Mouse (Mus musculus) bone marrow, adult 2 months (tissue): ENCODE data around the gene Fxyd1. TPM values are rescaled to one million over a fixed set of nuclear protein-coding genes. Genes with fewer than 3 reads are reported as not detected.

Source experiments
- H3K27ac ChIP-seq: fragments of 200-500 bp; 2 replicates; pipeline ENCODE4 v1.5.1; 2012; ENCODE audit warnings: low read depth, mild to moderate bottlenecking, control low read depth, inconsistent platforms, low read length; ENCODE audit not compliant: control insufficient read depth, poor library complexity, insufficient read depth
- H3K4me1 ChIP-seq: fragments of 200-500 bp; 2 replicates; pipeline ENCODE4 v1.6.1; 2011; ENCODE audit warnings: low read length; ENCODE audit not compliant: control insufficient read depth, insufficient read depth
- H3K4me3 ChIP-seq: fragments of 200-500 bp; replicated peaks from 2 replicates; pipeline ENCODE3; 2011; ENCODE audit warnings: mild to moderate bottlenecking, low read depth, low read length, control low read depth; ENCODE audit not compliant: control insufficient read depth
- CTCF ChIP-seq: fragments of 200-500 bp; IDR thresholded peaks from 2 replicates; pipeline ENCODE4 v1.5.1; 2011; ENCODE audit warnings: low read length, control low read depth; ENCODE audit not compliant: control insufficient read depth, insufficient read depth
- POLR2A ChIP-seq: fragments of 200-500 bp; IDR thresholded peaks from 2 replicates; pipeline ENCODE4 v1.6.1; 2011; ENCODE audit warnings: low read depth, mild to moderate bottlenecking, control low read depth, low read length, borderline replicate concordance; ENCODE audit not compliant: control insufficient read depth
- WGBS: fragments of 180-500 bp; shearing (Covaris S2); methylation state at CpG from one replicate; pipeline ENCODE4 v1.1.7; 2018; 5-methylcytosine and 5-hydroxymethylcytosine counted together
- polyA plus RNA-seq: library from polyadenylated mRNA; stranded (reverse); fragments of >200 nt; gene quantifications from 2 replicates; pipeline ENCODE4 v1.2.4, GENCODE M21; 2011; ENCODE audit warnings: low replicate concordance; ENCODE audit not compliant: missing spikeins, insufficient read depth, insufficient read length

Gene Fxyd1
- polyA plus RNA-seq, 1 experiment, result 16.2 TPM

DNA sequence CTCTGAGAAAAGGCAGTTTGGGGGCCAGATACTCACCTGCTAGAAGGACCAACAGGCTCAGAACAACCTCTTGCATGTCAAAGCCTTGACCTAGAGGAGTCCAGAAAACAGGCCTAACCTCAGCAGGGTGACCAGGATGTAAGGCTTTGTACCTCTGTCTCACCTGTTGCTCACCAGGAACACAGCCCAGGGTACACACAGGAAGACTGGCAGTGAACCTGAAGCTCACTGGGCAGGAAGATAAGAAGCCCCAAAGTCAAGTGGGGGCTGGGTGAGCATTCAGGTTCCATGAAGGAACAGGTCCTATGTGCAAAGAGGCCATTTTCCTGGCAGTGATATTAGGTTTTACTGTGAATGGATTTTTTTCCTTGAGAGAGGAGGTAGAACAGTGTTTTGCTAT, 16.5 kb upstream of the Fxyd1 start:
- no peak for TF ChIP-seq POLR2A
- TF ChIP-seq CTCF, result no peak
- H3K4me1 ChIP-seq, result no peaks in the 10 kb centered on the region
- no peak overlapping the region for H3K27ac ChIP-seq
- no peak overlapping the region for H3K4me3 ChIP-seq

DNA sequence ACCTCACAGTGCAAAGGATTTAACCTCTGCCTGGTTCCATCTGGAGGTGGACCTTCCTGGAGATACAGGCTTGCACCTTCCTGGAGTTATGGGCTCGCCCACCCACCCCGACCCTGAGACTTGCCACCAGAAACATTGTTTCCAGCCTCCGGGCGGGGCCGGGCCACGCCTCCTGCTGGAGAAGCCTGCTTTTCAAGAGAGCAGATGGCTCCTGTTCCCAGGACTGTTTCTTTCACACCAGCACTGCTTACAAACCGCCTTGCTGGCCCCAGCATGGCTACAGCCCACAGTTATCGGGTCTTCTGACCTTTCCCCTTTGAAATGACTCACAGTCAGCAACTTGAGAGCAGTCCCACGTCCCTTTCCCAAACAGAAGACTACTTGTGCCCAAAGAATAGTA, 15.3 kb upstream of the Fxyd1 start:
- Histone ChIP-seq H3K4me1 (no peaks in the 10 kb centered on the region), H3K27ac (no peak overlapping the region), H3K4me3 (no peak overlapping the region)
- TF ChIP-seq CTCF, result no peak
- TF ChIP-seq POLR2A, result no peak
- 74% methylated on average over 9 of the region's 9 CpGs for WGBS

- Histone ChIP-seq H3K27ac (no peak overlapping the region), H3K4me3 (no peak overlapping the region), H3K4me1 (no peaks in the 10 kb centered on the region)
- WGBS, result 77% methylated on average over 6 of the region's 6 CpGs
- no peak for TF ChIP-seq POLR2A
- no peak for TF ChIP-seq CTCF
These were observed 13.3 kb upstream of the Fxyd1 start for GRCm38 (mm10) chr7:31070324-31070723.

GRCm38 (mm10) chr7:31069491-31069890, 12.5 kb upstream of the Fxyd1 start:
- 82% methylated on average over 14 of the region's 14 CpGs for WGBS

DNA sequence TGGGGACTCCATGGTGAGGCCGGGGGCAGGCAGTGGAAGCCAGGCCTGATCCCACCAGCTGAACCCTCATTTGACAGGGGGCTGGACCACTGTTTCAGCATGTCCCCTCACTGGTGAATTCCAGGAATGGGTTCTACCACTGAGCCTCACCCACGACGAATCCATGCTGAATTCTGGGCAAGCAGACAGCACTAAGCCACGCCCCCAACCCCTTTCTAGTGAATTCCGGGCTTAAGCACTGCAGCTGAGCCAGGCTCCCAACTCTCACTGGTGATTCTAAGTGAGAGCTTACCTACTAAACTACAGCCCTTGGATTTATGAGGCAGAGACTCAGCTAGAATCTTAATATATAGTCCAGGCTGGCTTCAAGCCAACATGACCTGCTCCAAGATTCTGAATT, 10.8 kb upstream of the Fxyd1 start:
- no peak overlapping the region for H3K27ac ChIP-seq
- TF ChIP-seq POLR2A, result no peak
- TF ChIP-seq CTCF, result no peak
- no peak overlapping the region for H3K4me3 ChIP-seq
- 67% methylated on average over 5 of the region's 5 CpGs for WGBS
- H3K4me1 ChIP-seq, result no peaks in the 10 kb centered on the region

More at GRCm38 (mm10) chr7:31069491-31069890, 12.5 kb upstream of the Fxyd1 start:
- no peak for TF ChIP-seq CTCF
- no peak for TF ChIP-seq POLR2A
- H3K27ac ChIP-seq, result no peak overlapping the region
- no peaks in the 10 kb centered on the region for H3K4me1 ChIP-seq
- H3K4me3 ChIP-seq, result no peak overlapping the region

GRCm38 (mm10) chr7:31063074-31063560, 6.1 kb upstream of the Fxyd1 start:
- Histone ChIP-seq H3K4me1 (no peaks in the 10 kb centered on the region), H3K4me3 (no peak overlapping the region), H3K27ac (no peak overlapping the region)
- TF ChIP-seq POLR2A (no peak), CTCF (no peak)
- WGBS, result 76% methylated on average over 12 of the region's 12 CpGs

GRCm38 (mm10) chr7:31060621-31061010, 3.6 kb upstream of the Fxyd1 start:
- 86% methylated on average over 7 of the region's 7 CpGs for WGBS
- Histone ChIP-seq H3K4me1 (no peaks in the 10 kb centered on the region), H3K4me3 (no peak overlapping the region), H3K27ac (no peak overlapping the region)
- TF ChIP-seq POLR2A (no peak), CTCF (no peak)

DNA sequence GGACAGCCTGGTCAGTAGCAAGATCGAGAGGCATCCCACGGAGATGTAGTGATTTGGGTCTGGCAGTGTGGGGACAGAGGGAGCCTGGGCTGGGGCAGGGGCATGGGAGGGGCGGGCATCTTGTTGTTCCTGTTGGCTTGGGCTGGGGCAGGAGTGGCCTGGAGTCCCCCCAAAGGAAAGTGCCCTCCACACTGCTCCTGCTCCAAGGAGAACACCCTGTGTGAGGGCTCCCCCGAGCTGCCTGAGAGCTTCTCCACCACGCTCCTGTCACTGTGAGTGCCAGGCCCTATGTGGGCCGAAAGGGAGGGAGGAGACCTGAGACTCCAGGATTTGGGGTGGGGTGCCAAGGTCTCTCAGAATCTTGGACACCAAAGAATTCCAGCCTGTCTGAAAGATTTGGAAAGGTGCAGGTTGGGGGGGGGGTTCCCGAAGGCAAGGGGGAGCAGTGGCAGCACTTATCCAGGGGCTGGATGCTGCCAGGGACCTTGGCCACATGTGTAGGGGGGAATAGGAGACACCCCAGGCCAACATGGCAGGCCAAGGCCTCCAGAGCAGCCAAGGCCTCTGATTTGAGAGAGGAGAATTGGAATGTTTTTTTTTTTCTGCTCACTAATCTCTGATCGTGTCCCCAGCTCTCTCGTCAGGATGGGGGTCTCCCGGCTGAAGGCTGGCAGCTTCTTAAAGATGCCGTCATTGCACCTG, 3.1 kb upstream of the Fxyd1 start:
- 84% methylated on average over 11 of the region's 11 CpGs for WGBS
- Histone ChIP-seq H3K4me1 (no peaks in the 10 kb centered on the region), H3K4me3 (no peak overlapping the region), H3K27ac (no peak overlapping the region)
- TF ChIP-seq POLR2A (no peak), CTCF (no peak)
